Mouse (Mus musculus) thymus, adult 2 months (tissue): ENCODE data around the gene Pitx1. TPM values are rescaled to one million over a fixed set of nuclear protein-coding genes. Genes with fewer than 3 reads are reported as not detected.

ENCODE experiments used
- DNase-seq: peaks from one replicate; pipeline ENCODE4 v3.0.0; 2021
- H3K27ac ChIP-seq: fragments of 200-500 bp; 2 replicates; pipeline ENCODE4 v1.5.1; 2012; ENCODE audit warnings: low read length, control low read depth; ENCODE audit not compliant: control insufficient read depth, insufficient read depth
- H3K27me3 ChIP-seq: fragments of 200-500 bp; 2 replicates; pipeline ENCODE4 v1.6.1; 2012; ENCODE audit warnings: mild to moderate bottlenecking, low read length, moderate library complexity, mixed read lengths; ENCODE audit not compliant: control insufficient read depth, insufficient read depth
- H3K36me3 ChIP-seq: fragments of 200-500 bp; 2 replicates; pipeline ENCODE4 v1.6.1; 2012; ENCODE audit warnings: mild to moderate bottlenecking, low read length, moderate library complexity; ENCODE audit not compliant: control insufficient read depth, insufficient read depth
- H3K4me1 ChIP-seq: fragments of 200-500 bp; replicated peaks from 2 replicates; pipeline ENCODE4 v1.6.1; 2012; ENCODE audit warnings: low read length; ENCODE audit not compliant: control insufficient read depth, insufficient read depth
- H3K4me3 ChIP-seq: fragments of 200-500 bp; 2 replicates; pipeline ENCODE4 v1.5.1; 2012; ENCODE audit warnings: mild to moderate bottlenecking, low read length, control low read depth, moderate library complexity; ENCODE audit not compliant: control insufficient read depth, insufficient read depth
- CTCF ChIP-seq: fragments of 200-500 bp; IDR thresholded peaks from 2 replicates; pipeline ENCODE4 v1.5.1; 2012; ENCODE audit warnings: mild to moderate bottlenecking, control low read depth, low read length, moderate library complexity, borderline replicate concordance; ENCODE audit not compliant: control insufficient read depth, poor library complexity, insufficient read depth; ENCODE audit errors: extremely low read depth
- POLR2A ChIP-seq: fragments of 200-500 bp; IDR thresholded peaks from 2 replicates; pipeline ENCODE4 v1.6.1; 2012; ENCODE audit warnings: mild to moderate bottlenecking, low read length, control low read depth, moderate library complexity; ENCODE audit not compliant: control insufficient read depth, poor library complexity, insufficient read depth; ENCODE audit errors: extremely low read depth
- WGBS: fragments of 180-500 bp; shearing (Covaris S2); methylation state at CpG from one replicate; pipeline ENCODE4 v1.1.7; 2018; 5-methylcytosine and 5-hydroxymethylcytosine counted together
- polyA plus RNA-seq: library from polyadenylated mRNA; depleted of rRNA; stranded (reverse); fragments of >200 nt; gene quantifications from 2 replicates; pipeline ENCODE4 v1.2.3, GENCODE M21; 2012; rRNA removed

The Pitx1 gene
- 0.07 TPM in 1 of 2 replicates, not detected in the other for polyA plus RNA-seq

DNA sequence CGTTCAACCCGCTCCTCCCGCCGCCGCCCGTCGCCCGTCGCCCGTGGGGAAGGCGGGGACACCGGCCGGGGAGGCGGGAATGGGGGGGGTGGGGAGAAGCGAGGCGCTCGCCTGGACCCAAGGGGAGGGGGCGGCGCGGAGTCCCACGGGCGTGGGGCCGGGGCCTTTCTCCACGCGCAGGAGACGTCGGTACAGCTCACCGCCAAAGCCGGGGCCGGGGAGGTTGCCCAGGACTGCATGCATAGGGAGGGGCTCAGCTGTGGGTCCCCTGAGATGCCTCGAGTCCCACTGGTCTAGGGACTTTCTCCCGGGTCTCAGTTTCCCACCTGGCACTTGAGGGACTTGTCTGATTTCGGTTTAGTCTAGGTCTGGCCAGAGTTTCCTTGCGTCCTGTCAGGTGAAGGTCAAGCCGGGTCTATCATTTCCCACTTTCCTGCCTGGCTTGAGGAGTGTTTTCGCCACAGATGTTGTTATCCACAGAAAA, at the start of gene Pitx1:
Gene Pitx1 (minus strand): TSS at position 51 of the 484 bp plus-strand sequence.
- DNase-seq, result no peak
- 5% methylated on average over 36 of the region's 36 CpGs for WGBS
- H3K36me3 ChIP-seq, result no peaks in the 10 kb centered on the region
- TF ChIP-seq CTCF, result no peak
- no peaks in the 10 kb centered on the region for H3K4me1 ChIP-seq
- H3K27me3 ChIP-seq, result peaks cover 37% of the 10 kb centered on the region
- H3K27ac ChIP-seq, result no peak within 1 kb of the TSS
- no peak within 1 kb of the TSS for H3K4me3 ChIP-seq

DNA sequence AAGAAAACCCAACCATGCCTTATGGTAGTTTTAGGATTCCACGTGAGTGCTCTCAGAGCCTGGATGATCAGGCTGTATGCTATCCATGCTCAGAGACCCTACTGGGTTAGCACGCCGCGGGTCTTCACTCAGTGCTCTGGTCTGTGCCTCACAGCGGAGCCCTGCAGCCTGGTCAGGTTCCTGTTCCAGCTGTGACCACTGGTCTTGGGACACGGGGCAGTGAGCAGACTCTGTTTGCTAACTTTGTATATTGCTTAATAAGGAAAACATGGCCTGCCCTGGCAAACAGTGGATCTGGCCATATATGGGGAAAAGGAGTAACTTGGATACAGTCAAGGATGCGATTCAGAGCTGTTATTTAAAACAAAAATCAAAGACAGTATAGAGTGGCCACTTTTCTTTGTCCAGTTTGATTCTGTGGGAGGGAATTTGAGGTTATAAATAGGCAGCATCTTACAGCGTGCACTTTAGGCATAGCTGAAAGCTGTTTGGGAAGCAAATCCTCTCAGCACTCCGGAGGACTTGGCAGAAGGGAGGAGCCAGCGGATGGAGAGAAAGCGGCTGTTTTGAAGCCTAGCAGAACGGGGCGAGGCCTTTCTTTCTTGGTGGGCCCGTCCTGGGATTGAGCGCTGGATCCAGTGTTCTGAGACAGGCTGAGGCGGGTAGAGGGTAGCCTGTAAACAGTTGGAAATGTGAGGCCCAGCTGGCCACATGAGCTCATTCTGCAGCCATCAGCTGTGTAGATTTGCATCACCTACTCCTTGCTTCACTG, 45.6 kb upstream of the Pitx1 start:
- no peak for TF ChIP-seq POLR2A
- TF ChIP-seq CTCF, result no peak
- Histone ChIP-seq H3K4me1 (no peaks in the 10 kb centered on the region), H3K27me3 (no peaks in the 10 kb centered on the region; the same call in 1 of the 2 replicates), H3K4me3 (no peak overlapping the region), H3K36me3 (no peaks in the 10 kb centered on the region), H3K27ac (no peak overlapping the region)
- WGBS, result 82% methylated on average over 16 of the region's 16 CpGs
- DNase-seq, result no peak

DNA sequence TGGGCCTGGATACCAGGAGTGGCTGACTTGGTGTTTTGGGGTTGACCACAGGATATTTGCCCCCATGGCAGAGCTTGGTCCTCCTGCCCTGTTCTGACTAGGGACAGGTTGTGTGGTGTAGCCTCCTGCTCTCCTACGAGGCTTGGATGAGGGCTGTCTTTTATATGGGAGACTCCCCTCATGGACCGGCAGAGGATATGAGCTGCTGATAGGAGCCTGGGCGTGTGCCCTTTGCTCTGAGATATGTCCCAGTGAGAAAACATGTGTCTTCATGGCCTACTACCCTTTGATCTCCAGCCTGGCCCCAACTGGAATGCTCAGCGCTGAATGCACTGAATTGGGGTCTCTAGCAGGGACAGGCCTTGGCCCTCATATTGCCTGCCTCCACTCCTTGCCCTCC, 42.4 kb upstream of the Pitx1 start:
- Histone ChIP-seq H3K36me3 (no peaks in the 10 kb centered on the region), H3K27me3 (no peaks in the 10 kb centered on the region; the same call in 1 of the 2 replicates), H3K4me1 (no peaks in the 10 kb centered on the region), H3K4me3 (no peak overlapping the region), H3K27ac (no peak overlapping the region)
- TF ChIP-seq CTCF (no peak), POLR2A (no peak)
- no peak for DNase-seq
- 94% methylated on average over 4 of the region's 4 CpGs for WGBS

DNA sequence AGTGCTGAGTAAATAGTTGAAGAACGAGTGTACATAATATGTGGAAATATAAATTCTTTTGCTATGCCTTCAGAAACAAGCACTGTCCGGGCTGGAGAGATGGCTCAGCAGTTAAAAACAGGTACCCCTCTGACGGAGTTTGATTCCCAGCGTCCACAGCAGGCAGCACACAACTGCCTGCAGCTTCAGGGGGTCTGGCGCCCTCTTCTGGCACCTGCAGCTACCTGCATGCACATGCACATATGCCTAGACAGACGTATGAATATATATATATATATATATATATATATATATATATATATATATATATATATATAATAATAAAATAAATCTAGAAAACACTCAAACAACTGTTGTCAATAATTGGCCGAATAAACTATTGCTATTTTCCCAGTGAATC, 35.4 kb upstream of the Pitx1 start:
- Histone ChIP-seq H3K4me3 (no peak overlapping the region), H3K4me1 (no peaks in the 10 kb centered on the region), H3K27me3 (no peaks in the 10 kb centered on the region), H3K27ac (no peak overlapping the region), H3K36me3 (no peaks in the 10 kb centered on the region)
- TF ChIP-seq CTCF, result no peak
- TF ChIP-seq POLR2A, result no peak
- 89% methylated on average over 7 of the region's 7 CpGs for WGBS
- DNase-seq, result no peak

DNA sequence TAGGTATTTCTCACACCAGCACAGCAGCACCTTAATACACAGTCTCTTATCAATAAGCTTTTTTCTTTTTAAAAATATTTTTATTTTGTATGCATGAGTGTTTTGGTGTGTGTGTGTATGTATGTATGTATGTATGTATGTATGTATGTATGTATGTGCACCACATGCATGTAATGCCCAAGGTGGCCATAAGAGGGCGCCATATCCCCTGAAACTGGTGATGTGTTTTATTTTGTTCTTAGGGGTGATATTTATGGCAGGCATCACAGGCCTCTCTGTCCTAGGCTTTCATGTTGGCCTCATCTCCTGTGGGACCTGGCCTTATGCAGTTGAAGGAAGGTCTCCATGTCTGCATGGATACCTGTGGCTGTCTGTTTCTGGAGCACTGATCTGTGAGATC, 34.0 kb upstream of the Pitx1 start:
- H3K4me1 ChIP-seq, result no peaks in the 10 kb centered on the region
- WGBS, result 100% methylated on average over 1 of the region's 1 CpGs
- DNase-seq, result no peak

DNA sequence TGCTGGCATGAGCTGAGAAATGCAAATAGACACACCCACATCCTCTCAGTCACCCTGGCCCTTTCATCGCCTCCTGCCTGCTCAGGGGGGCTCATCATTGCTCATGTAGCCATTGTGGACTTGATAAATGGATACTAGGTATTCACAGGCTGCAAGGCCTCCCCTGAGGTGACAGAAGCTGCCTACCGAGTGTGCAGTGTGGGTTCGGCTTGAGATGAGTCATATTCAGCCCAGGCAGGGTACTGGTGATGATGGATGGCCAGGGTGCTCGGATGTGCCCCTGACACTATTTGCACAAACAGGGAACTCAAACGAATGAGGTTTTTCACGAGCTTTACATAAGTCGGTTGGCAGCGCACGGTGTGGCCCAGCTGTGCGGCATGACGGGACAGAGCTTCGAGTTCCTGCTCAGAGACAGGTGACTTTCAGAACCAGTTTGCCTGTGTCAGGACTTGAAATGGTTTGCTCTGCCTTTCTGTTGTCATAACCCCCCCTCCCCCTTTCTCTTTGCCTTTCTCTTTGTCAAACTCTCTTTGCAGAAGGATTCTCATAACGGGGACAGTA, 31.6 kb upstream of the Pitx1 start:
- H3K4me3 ChIP-seq, result no peak overlapping the region
- WGBS, result 71% methylated on average over 13 of the region's 13 CpGs

More for the DNA sequence above, 34.0 kb upstream of the Pitx1 start:
- Histone ChIP-seq H3K4me3 (no peak overlapping the region), H3K27ac (no peak overlapping the region), H3K27me3 (no peaks in the 10 kb centered on the region), H3K36me3 (no peaks in the 10 kb centered on the region)
- no peak for TF ChIP-seq CTCF
- no peak for TF ChIP-seq POLR2A

More for the DNA sequence above, 31.6 kb upstream of the Pitx1 start:
- TF ChIP-seq POLR2A (no peak), CTCF (no peak)
- H3K27me3 ChIP-seq, result no peaks in the 10 kb centered on the region; the same call in 1 of the 2 replicates
- H3K4me1 ChIP-seq, result no peaks in the 10 kb centered on the region
- no peaks in the 10 kb centered on the region for H3K36me3 ChIP-seq
- DNase-seq, result no peak
- no peak overlapping the region for H3K27ac ChIP-seq
